Mouse (Mus musculus): Measurements from ENCODE around the gene Pyroxd2.

Pyroxd2 gene

GRCm38 (mm10) chr19:42745869-42746224 lies 6.7 kb downstream of the Pyroxd2 start:
- no peak for DNase-seq (ENCODE audit: extremely low read depth, low read depth)

- DNase-seq (ENCODE audit: extremely low read depth, low read depth) = peak; percentile 92
Observed at GRCm38 (mm10) chr19:42745084-42745868, 7.3 kb downstream of the Pyroxd2 start.

GRCm38 (mm10) chr19:42744162-42744586 lies 8.4 kb downstream of the Pyroxd2 start:
- DNase-seq (ENCODE audit: extremely low read depth, low read depth) = peak; percentile 99

GRCm38 (mm10) chr19:42743261-42743660 lies 9.3 kb downstream of the Pyroxd2 start:
- no peak for DNase-seq (ENCODE audit: extremely low read depth, low read depth)

GRCm38 (mm10) chr19:42741884-42742283 lies 10.7 kb downstream of the Pyroxd2 start:
- DNase-seq (ENCODE audit: extremely low read depth, low read depth) = no peak

- DNase-seq (ENCODE audit: extremely low read depth, low read depth) = no peak
Observed at GRCm38 (mm10) chr19:42740163-42740899, 12.2 kb downstream of the Pyroxd2 start.

GRCm38 (mm10) chr19:42739734-42740133 lies 12.8 kb downstream of the Pyroxd2 start:
- DNase-seq (ENCODE audit: extremely low read depth, low read depth) = peak; percentile 84

GRCm38 (mm10) chr19:42737753-42738152 lies 14.8 kb downstream of the Pyroxd2 start:
- DNase-seq (ENCODE audit: extremely low read depth, low read depth) = no peak

GRCm38 (mm10) chr19:42734982-42735381 lies 17.6 kb downstream of the Pyroxd2 start:
- DNase-seq (ENCODE audit: extremely low read depth, low read depth) = peak; percentile 79

- DNase-seq (ENCODE audit: extremely low read depth, low read depth) = no peak
Observed at GRCm38 (mm10) chr19:42727424-42727823, 25.2 kb downstream of the Pyroxd2 start.

GRCm38 (mm10) chr19:42726766-42727165 lies 25.8 kb downstream of the Pyroxd2 start:
- no peak for DNase-seq (ENCODE audit: extremely low read depth, low read depth)

GRCm38 (mm10) chr19:42725973-42726350 lies 26.6 kb downstream of the Pyroxd2 start:
- DNase-seq (ENCODE audit: extremely low read depth, low read depth) = no peak

GRCm38 (mm10) chr19:42725056-42725972 lies 27.3 kb downstream of the Pyroxd2 start:
- DNase-seq (ENCODE audit: extremely low read depth, low read depth) = no peak

- DNase-seq (ENCODE audit: extremely low read depth, low read depth) = no peak
Observed at GRCm38 (mm10) chr19:42723302-42723701, 29.3 kb downstream of the Pyroxd2 start.

- no peak for DNase-seq (ENCODE audit: extremely low read depth, low read depth)
Observed at GRCm38 (mm10) chr19:42722500-42722899, 30.1 kb downstream of the Pyroxd2 start.

GRCm38 (mm10) chr19:42718101-42718500 lies 34.5 kb downstream of the Pyroxd2 start:
- no peak for DNase-seq (ENCODE audit: extremely low read depth, low read depth)

GRCm38 (mm10) chr19:42717668-42718067 lies 34.9 kb downstream of the Pyroxd2 start:
- no peak for DNase-seq (ENCODE audit: extremely low read depth, low read depth)

GRCm38 (mm10) chr19:42716507-42716906 lies 36.1 kb downstream of the Pyroxd2 start:
- no peak for DNase-seq (ENCODE audit: extremely low read depth, low read depth)

- DNase-seq (ENCODE audit: extremely low read depth, low read depth) = no peak
Observed at GRCm38 (mm10) chr19:42713770-42714169, 38.8 kb downstream of the Pyroxd2 start.

GRCm38 (mm10) chr19:42699426-42699825 lies 53.1 kb downstream of the Pyroxd2 start:
- DNase-seq (ENCODE audit: extremely low read depth, low read depth) = no peak

GRCm38 (mm10) chr19:42698576-42698975 lies 54.0 kb downstream of the Pyroxd2 start:
- DNase-seq (ENCODE audit: extremely low read depth, low read depth) = no peak

- DNase-seq (ENCODE audit: extremely low read depth, low read depth) = no peak
Observed at GRCm38 (mm10) chr19:42697336-42697735, 55.2 kb downstream of the Pyroxd2 start.

All from MEL-GATA-1-ER (cell line).